Mouse (Mus musculus) stomach, embryonic 14.5 days (tissue): Measurements from ENCODE around the gene Cdk17. TPM values are rescaled to one million over a fixed set of nuclear protein-coding genes. Genes with fewer than 3 reads are reported as not detected.

ENCODE experiments used
- ATAC-seq: fragments of 200-750 bp; cut with Nextera tagmentation; 2 replicates; pipeline ENCODE4 v1.8.0; 2017; ENCODE audit warnings: low read depth, moderate TSS enrichment; ENCODE audit not compliant: insufficient number of reproducible peaks, insufficient read depth, low FRiP score
- H3K27ac ChIP-seq: fragments of 300-500 bp; sonication (generic); 2 replicates; pipeline ENCODE4 v1.5.1; 2014; ENCODE audit warnings: mild to moderate bottlenecking, low read length, moderate library complexity, mixed read lengths
- H3K27me3 ChIP-seq: fragments of 300-500 bp; sonication (generic); 2 replicates; pipeline ENCODE4 v1.6.1; 2014; ENCODE audit warnings: low read length, control low read depth, mixed read lengths; ENCODE audit not compliant: control insufficient read depth, insufficient read depth
- H3K36me3 ChIP-seq: fragments of 300-500 bp; sonication (generic); 2 replicates; pipeline ENCODE4 v1.6.1; 2014; ENCODE audit warnings: mild to moderate bottlenecking, control low read depth, low read length, moderate library complexity, mixed read lengths; ENCODE audit not compliant: control insufficient read depth, insufficient read depth
- H3K4me1 ChIP-seq: fragments of 300-500 bp; sonication (generic); 2 replicates; pipeline ENCODE4 v1.6.1; 2014; ENCODE audit warnings: low read length, control low read depth, mixed read lengths; ENCODE audit not compliant: control insufficient read depth, insufficient read depth
- H3K4me2 ChIP-seq: fragments of 300-500 bp; sonication (generic); replicated peaks from 2 replicates; pipeline ENCODE4 v1.6.1; 2014; ENCODE audit warnings: low read depth, low read length, control low read depth
- H3K4me3 ChIP-seq: fragments of 300-500 bp; sonication (generic); 2 replicates; pipeline ENCODE4 v1.5.1; 2014; ENCODE audit warnings: low read depth, low read length, control low read depth
- H3K9ac ChIP-seq: fragments of 300-500 bp; sonication (generic); replicated peaks from 2 replicates; pipeline ENCODE4 v1.6.1; 2014; ENCODE audit warnings: low read depth, mild to moderate bottlenecking, control low read depth, low read length, moderate library complexity, mixed read lengths
- H3K9me3 ChIP-seq: fragments of 300-500 bp; sonication (generic); 2 replicates; pipeline ENCODE4 v1.6.1; 2016; ENCODE audit warnings: low read depth, low read length, control low read depth; ENCODE audit not compliant: control insufficient read depth
- WGBS: fragments of 180-500 bp; shearing (Covaris S2); extraction: QIAGEN DNeasy Blood & Tissue Kit; methylation state at CpG from one replicate; pipeline ENCODE4 v1.1.7; 2014; 5-methylcytosine and 5-hydroxymethylcytosine counted together
- polyA plus RNA-seq: library from polyadenylated mRNA; unstranded; fragments of >200 nt; fragmentation: Nextera tagmentation; extraction: Ambion mirVana; gene quantifications from 2 replicates; pipeline ENCODE4 v1.2.1, GENCODE M21; 2014

Cdk17 gene
- 23.0 and 26.5 TPM in 2 replicates for polyA plus RNA-seq

DNA sequence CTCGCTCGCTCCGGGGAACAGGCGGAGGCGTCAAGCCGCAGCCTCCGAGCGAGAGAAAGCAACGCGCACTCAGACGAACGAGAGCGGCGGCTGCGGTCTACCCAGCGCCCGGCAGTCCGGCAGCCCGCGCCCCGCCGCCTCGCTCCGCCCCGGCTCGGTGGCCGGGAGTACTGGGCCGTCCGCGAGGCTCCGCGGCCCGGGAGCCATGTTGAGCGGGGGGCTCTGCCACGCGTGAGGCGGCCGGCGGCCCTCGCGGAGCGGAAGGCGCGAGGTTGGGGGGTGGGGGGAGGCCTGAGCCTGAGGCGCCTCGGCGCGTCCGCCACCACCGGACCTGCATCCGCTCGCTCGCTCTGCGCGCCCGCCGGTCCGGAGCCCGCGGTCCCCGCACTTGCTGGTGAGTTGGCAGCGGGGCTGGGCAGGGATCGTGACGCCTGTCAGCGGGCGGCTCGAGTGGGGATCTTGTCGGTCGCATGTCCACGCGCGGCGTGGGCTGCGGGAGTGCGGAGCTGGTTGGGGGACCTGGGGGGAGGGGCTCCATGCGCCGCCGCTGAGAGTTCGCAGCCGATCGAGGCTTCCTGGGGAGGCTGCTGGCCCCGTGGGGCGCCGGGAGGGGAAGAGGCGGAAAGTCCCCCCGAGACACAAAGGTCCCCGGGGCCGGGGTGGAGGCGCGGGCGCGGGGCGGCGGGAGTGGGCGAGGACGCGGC lies at the start of gene Cdk17:
Cdk17 (plus strand) TSS at position 69 of the 704 bp plus-strand sequence.
- peak within 1 kb of the TSS; percentile 83 for H3K4me2 ChIP-seq
- peak within 1 kb of the TSS; percentile 100 for H3K27ac ChIP-seq
- ATAC-seq: peak; percentile 78
- under 1% methylated on average over 77 of the region's 97 CpGs for WGBS
- no peaks in the 10 kb centered on the region for H3K36me3 ChIP-seq
- H3K27me3 ChIP-seq: no peaks in the 10 kb centered on the region
- peak within 1 kb of the TSS; percentile 98 for H3K9ac ChIP-seq
- H3K4me3 ChIP-seq: peak within 1 kb of the TSS; percentile 98
- H3K4me1 ChIP-seq: peaks cover 12% of the 10 kb centered on the region
- H3K9me3 ChIP-seq: no peaks in the 10 kb centered on the region

DNA sequence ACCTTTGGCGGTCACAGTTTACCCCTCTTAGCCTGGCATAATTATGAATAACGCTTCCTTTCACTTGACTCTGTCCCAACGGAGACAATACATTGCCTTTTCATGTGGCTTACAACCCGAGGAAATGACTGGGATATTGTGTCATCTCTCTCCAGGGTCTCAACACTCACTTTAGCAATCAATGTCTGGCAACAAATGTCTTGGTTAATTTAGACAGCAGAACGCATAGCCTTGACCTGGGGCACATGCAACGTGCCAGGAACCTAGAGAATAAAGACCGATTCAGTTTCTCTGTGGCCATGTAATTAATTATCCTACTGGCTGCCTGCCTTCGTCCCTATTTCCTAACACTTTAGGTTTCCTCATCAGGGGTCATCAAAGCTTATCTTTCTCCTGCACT lies 49.3 kb upstream of the Cdk17 start:
- WGBS: 55% methylated on average over 8 of the region's 8 CpGs
- H3K27ac ChIP-seq: no peak overlapping the region
- no peak for ATAC-seq
- no peaks in the 10 kb centered on the region for H3K4me1 ChIP-seq
- no peaks in the 10 kb centered on the region for H3K27me3 ChIP-seq
- no peak overlapping the region for H3K4me2 ChIP-seq
- H3K9ac ChIP-seq: no peak overlapping the region
- H3K9me3 ChIP-seq: no peaks in the 10 kb centered on the region
- no peaks in the 10 kb centered on the region for H3K36me3 ChIP-seq
- H3K4me3 ChIP-seq: no peak overlapping the region

DNA sequence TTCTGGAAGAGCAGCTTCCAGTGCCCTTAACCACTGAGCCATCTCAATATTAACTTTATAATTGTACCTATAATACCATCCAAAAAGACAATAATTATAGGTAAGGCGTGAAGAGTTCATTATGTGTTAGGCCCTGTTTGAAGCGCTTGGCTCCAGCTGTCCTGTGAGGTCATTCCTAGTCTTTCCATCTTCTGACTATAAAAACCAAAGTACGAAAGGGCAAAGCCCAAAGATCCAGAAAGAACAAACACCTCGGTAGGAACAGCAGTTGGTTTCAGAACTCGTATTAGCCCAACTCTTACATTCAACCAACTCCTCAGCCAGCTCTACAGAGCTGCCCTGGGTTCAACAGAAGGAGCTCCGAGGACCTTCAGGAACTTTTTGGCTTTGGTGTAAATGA lies 48.7 kb upstream of the Cdk17 start:
- H3K36me3 ChIP-seq: no peaks in the 10 kb centered on the region
- no peak overlapping the region for H3K27ac ChIP-seq
- ATAC-seq: no peak
- no peaks in the 10 kb centered on the region for H3K27me3 ChIP-seq
- WGBS: 91% methylated on average over 6 of the region's 6 CpGs
- no peaks in the 10 kb centered on the region for H3K4me1 ChIP-seq
- H3K4me2 ChIP-seq: no peak overlapping the region
- H3K9me3 ChIP-seq: no peaks in the 10 kb centered on the region
- H3K9ac ChIP-seq: no peak overlapping the region
- H3K4me3 ChIP-seq: no peak overlapping the region

DNA sequence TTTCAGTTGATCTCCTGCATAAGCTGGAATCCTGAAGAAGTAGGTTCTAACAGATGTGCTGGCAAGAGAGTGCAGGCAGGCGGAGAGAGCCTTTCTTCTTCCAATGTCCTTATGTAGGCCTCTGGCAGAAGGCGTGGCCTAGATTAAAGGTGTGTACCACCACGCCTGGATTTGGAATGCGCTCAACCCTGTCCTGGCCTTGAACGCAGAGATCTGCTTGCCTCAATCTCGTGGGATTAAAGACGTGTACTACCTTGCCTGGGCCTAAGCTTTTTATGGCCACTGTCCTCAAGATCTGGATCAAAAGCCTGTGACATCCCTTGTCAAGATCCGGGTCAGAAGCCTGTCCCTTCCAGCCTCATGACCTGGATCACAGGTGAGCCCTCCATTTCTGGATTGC lies 46.7 kb upstream of the Cdk17 start:
- H3K27ac ChIP-seq: no peak overlapping the region
- H3K4me1 ChIP-seq: no peaks in the 10 kb centered on the region
- H3K27me3 ChIP-seq: no peaks in the 10 kb centered on the region
- no peak overlapping the region for H3K4me3 ChIP-seq
- H3K4me2 ChIP-seq: no peak overlapping the region
- no peaks in the 10 kb centered on the region for H3K9me3 ChIP-seq
- no peak overlapping the region for H3K9ac ChIP-seq
- ATAC-seq: no peak
- WGBS: 85% methylated on average over 8 of the region's 8 CpGs
- H3K36me3 ChIP-seq: no peaks in the 10 kb centered on the region

DNA sequence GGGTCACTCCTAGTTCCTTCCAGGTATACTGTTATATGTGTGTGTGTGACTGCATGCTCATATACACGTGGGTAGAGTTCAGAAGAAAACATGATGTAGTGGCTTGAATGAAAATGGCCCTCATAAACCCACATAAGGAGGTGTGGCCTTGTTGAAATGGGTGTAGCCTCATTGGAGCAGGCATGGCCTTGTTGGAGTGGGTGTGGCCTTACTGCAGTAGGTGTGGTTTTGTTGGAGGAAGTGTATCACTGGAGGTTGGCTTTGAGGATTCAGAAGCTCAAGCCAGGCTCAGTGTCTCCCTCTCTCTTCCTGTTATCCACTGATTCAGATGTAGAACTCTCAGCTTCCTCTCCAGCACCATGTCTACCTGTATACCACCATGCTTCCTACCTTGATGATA lies 45.9 kb upstream of the Cdk17 start:
- Histone ChIP-seq H3K4me1 (no peaks in the 10 kb centered on the region), H3K36me3 (no peaks in the 10 kb centered on the region), H3K4me2 (no peak overlapping the region), H3K9me3 (no peaks in the 10 kb centered on the region), H3K9ac (no peak overlapping the region), H3K27ac (no peak overlapping the region), H3K27me3 (no peaks in the 10 kb centered on the region), H3K4me3 (no peak overlapping the region)
- ATAC-seq: no peak
- WGBS: 68% methylated on average over 1 of the region's 1 CpGs

DNA sequence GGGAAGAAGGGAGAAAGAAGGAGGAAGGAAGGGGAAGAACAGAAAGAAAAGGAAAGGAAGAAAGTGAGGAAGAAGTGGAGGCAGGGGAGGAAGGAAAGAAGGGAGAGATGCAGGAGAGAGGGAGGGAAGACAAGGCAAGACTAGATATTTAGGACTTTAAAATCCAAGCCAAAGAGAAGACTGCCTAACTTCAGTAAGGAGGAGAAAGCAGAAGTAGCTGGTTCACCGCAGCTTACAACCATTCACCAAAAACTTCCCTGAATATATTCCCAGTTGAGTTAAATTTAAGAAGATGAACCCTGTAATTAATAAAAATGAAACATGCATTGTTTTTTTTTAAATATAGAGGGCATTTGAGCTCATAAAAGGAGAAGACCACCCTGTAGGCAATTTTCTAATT lies 44.9 kb upstream of the Cdk17 start:
- Histone ChIP-seq H3K9ac (no peak overlapping the region), H3K4me1 (no peaks in the 10 kb centered on the region), H3K27me3 (no peaks in the 10 kb centered on the region), H3K9me3 (no peaks in the 10 kb centered on the region), H3K4me3 (no peak overlapping the region), H3K27ac (no peak overlapping the region), H3K36me3 (no peaks in the 10 kb centered on the region), H3K4me2 (no peak overlapping the region)
- no peak for ATAC-seq
- WGBS: 94% methylated on average over 1 of the region's 1 CpGs

DNA sequence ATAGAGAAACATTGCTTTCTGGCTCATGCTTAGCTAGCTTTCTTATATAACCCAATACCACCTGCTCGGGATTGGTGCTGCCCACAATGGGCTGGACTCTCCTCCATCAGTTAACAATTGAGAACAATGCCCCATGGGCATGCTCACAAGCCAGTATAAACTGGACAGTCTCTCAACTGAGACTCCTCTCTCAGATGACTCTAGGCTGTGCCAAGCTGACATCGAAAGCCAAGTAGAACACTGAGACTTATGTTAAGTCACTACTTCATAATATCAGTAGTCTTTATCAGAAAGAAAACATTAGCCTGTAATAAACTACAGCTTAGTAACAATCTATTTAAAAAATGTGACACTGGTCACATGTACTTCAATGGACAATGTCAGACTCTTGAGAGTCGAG lies 44.0 kb upstream of the Cdk17 start:
- H3K36me3 ChIP-seq: no peaks in the 10 kb centered on the region
- ATAC-seq: no peak
- H3K27ac ChIP-seq: no peak overlapping the region
- H3K4me1 ChIP-seq: no peaks in the 10 kb centered on the region
- no peak overlapping the region for H3K9ac ChIP-seq
- H3K9me3 ChIP-seq: no peaks in the 10 kb centered on the region
- no peaks in the 10 kb centered on the region for H3K27me3 ChIP-seq
- WGBS: 78% methylated on average over 3 of the region's 3 CpGs
- no peak overlapping the region for H3K4me2 ChIP-seq
- no peak overlapping the region for H3K4me3 ChIP-seq

DNA sequence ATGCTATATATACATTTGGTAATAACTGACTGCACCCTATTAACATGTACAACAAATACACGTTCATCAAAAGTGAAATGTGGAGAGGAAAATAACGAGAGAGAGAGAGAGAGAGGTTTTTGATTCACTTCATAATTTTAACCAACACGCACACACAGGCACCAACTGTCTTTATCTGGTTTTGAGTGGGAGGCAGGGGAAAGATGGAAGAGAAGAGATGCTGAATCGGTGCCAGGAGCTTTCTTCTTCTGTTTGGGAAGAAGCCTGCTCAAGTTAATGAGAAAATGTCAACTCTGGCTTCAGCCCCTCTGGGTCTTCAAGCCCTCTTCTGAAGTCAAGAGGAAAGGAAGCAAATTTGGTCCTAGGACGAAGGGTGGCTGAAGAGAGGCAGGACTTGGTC lies 40.9 kb upstream of the Cdk17 start:
- Histone ChIP-seq H3K4me1 (no peaks in the 10 kb centered on the region), H3K36me3 (no peaks in the 10 kb centered on the region), H3K4me2 (no peak overlapping the region), H3K4me3 (no peak overlapping the region), H3K27me3 (no peaks in the 10 kb centered on the region), H3K9me3 (no peaks in the 10 kb centered on the region), H3K27ac (no peak overlapping the region), H3K9ac (no peak overlapping the region)
- 71% methylated on average over 5 of the region's 5 CpGs for WGBS
- no peak for ATAC-seq

DNA sequence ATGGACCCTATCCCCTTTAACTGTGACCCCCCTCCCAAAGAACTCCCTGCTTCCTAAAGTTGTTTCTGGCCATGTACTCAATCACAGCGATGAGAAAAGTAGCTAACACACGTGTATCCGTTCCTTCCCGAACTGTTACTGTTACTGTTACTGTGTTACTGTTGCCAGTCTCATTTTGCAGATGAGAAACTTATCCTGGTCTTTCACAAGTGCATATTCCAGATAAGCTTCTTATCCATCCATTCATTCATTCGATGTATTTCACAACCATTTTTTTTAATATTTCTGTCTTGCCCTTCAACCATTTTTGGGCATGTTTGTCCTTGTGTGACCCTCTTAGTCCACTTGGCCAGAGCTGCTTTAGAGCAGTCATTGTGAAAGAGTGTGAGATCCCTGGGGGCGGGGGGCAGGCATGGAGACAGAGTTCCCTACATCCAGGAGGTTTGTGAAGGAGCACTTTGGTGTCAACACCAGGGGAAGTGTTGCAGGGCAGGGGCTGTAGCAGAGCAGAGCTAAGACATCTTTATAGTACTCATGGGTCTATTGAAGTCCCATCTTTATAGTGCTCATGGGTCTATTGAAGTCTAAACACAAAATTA lies 39.3 kb upstream of the Cdk17 start:
- no peaks in the 10 kb centered on the region for H3K4me1 ChIP-seq
- no peak overlapping the region for H3K4me2 ChIP-seq
- H3K27ac ChIP-seq: no peak overlapping the region
- no peak for ATAC-seq
- no peaks in the 10 kb centered on the region for H3K27me3 ChIP-seq
- H3K4me3 ChIP-seq: no peak overlapping the region
- no peaks in the 10 kb centered on the region for H3K9me3 ChIP-seq
- H3K9ac ChIP-seq: no peak overlapping the region
- H3K36me3 ChIP-seq: no peaks in the 10 kb centered on the region
- 89% methylated on average over 6 of the region's 6 CpGs for WGBS
